Mouse (Mus musculus): ENCODE measurements around the gene Ap4m1.

- TF ChIP-seq CTCF (IDR thresholded peaks at IDR 0.05; ENCODE audit: low read depth, low read length) = no peak
- no peak for TF ChIP-seq GATA2 (IDR thresholded peaks at IDR 0.05; ENCODE audit: borderline replicate concordance, low read depth, low read length)
- no peak for TF ChIP-seq POLR2AphosphoS5 (IDR thresholded peaks at IDR 0.05; ENCODE audit: insufficient replicate concordance, low read depth, low read length)
Measured at GRCm38 (mm10) chr5:138170936-138171561, 753 bp upstream of the Ap4m1 start.

Measured in G1E (cell line).